Mouse (Mus musculus): ENCODE measurements around the gene Olfr574.

The Olfr574 gene

GRCm38 (mm10) chr7:102948167-102948566 is at the start of gene Olfr574:
Gene Olfr574 (plus strand): TSS chr7:102948467.
- no peak for DNase-seq (ENCODE audit: extremely low spot score, low spot score)

DNA sequence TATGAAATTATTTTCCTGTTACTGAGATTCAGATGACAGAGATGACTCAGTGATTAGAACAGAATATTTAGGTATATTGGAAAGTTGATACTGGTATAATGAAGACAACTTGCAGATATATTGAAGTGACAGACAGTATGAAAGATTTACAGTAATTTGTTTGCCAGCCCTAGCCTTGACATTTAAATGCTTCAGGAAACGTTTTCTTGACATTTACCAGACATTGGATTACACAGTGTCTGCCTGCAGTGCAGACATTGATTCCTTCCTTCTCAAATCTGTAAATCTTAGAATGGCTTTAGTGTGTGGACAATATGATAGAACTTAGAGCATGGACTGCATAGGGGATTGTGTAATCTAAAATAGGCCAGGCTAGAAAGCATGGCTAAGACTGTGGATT is 33.0 kb upstream of the Olfr574 start:
- DNase-seq (ENCODE audit: extremely low spot score, low spot score) = no peak

DNA sequence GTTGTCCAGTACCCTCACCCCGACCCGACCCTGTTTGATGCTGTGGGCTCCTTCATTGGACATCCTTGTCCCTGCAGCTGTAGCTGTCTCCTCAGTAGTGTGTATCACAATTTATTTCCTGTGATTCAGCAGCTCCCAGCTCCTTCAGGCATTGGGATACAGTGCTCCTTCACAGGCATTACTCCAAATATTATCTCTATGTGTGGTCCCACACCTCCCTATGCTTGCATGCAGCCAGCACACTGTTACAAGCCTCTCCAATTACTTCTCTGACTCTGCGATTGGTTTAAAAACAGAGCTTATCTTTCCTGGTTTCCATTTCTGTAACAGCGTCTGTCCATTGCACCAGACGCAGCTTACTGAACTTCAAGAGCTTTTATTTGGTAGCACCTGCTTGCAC is 31.9 kb upstream of the Olfr574 start:
- no peak for DNase-seq (ENCODE audit: extremely low spot score, low spot score)

- DNase-seq (ENCODE audit: extremely low spot score, low spot score) = no peak
Observed at GRCm38 (mm10) chr7:102917032-102917875, 31.0 kb upstream of the Olfr574 start, which contains the start of gene Olfr571. Gene Olfr571 (minus strand): TSS chr7:102917536.

GRCm38 (mm10) chr7:102919632-102920031 is 28.6 kb upstream of the Olfr574 start:
- no peak for DNase-seq (ENCODE audit: extremely low spot score, low spot score)

GRCm38 (mm10) chr7:102924109-102924508 is 24.2 kb upstream of the Olfr574 start, which contains the start of gene Olfr572:
Gene Olfr572 (plus strand): TSS chr7:102924409.
- no peak for DNase-seq (ENCODE audit: extremely low spot score, low spot score)

DNA sequence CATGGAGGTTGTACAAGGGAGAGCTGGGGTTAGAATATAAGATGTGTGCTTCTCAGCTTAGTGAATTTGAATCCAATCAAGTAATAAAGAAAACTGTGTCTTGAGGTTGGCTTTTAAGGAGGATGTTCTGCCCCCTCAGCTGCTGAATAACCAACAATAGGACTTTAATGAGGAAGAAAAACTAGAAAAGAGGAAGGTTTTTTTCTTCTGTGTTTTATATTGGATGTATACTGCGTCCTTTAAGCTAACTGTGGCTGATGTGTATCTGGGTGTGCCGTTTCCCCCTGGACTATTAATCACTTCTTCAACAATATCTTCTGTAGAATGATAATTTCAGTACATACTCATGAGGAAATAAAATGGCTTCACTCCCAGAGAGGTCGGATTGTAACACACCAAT is 21.2 kb upstream of the Olfr574 start:
- no peak for DNase-seq (ENCODE audit: extremely low spot score, low spot score)

GRCm38 (mm10) chr7:102942475-102942874 is 5.8 kb upstream of the Olfr574 start, which contains the start of gene Olfr573-ps1:
Gene Olfr573-ps1 (minus strand): TSS chr7:102942575.
- DNase-seq (ENCODE audit: extremely low spot score, low spot score) = no peak

- DNase-seq (ENCODE audit: extremely low spot score, low spot score) = no peak
Observed at GRCm38 (mm10) chr7:102943417-102943816, 4.8 kb upstream of the Olfr574 start.

DNA sequence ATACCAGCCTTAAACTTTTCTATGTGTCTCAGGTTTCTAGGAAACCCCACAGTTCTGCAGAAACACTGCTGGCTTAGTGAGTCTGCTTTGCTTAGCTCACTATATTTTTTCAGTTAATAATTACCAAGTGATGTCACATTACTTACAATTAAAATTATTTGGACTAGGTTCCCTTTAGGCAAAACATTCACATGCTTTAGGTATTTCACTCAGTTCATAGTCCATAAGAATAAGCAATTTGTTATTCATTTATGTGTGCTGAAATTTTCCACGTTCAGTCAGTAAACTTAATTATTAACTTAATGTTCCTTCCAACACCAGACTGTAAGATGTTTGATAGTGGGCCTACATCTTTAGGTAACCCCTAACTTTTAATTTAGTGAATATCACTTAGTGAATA is 2.5 kb downstream of the Olfr574 start:
- DNase-seq (ENCODE audit: extremely low spot score, low spot score) = no peak

GRCm38 (mm10) chr7:102958137-102958536 is 9.9 kb downstream of the Olfr574 start:
- no peak for DNase-seq (ENCODE audit: extremely low spot score, low spot score)

- no peak for DNase-seq (ENCODE audit: extremely low spot score, low spot score)
Observed at GRCm38 (mm10) chr7:102958593-102958992, 10.3 kb downstream of the Olfr574 start, which contains the start of gene Olfr575. Gene Olfr575 (minus strand): TSS chr7:102958775.

DNA sequence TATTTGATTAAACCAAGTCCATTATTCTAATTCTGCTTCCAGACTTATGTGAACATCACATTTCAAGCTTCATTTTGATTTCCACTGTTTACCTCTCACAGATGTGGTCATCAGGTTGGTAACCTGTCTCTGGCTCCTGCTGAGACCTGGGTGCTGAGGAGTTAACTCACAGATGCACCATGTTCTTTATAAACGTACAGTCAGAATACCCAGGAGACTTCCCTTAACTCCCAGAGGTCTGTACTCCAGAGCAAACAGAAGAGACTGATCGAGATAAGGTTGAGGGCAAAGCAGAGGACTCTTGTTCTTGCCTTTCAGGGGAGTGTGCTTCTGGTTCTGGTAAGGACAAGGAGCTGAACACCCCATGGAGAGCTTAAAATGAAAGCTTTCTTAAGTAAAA is 14.1 kb downstream of the Olfr574 start, which contains the start of gene Olfr576:
Gene Olfr576, plus strand, starts transcription at position 301 of the 400 bp plus-strand sequence.
- no peak for DNase-seq (ENCODE audit: extremely low spot score, low spot score)

GRCm38 (mm10) chr7:102974399-102974798 is 26.1 kb downstream of the Olfr574 start:
- no peak for DNase-seq (ENCODE audit: extremely low spot score, low spot score)

DNA sequence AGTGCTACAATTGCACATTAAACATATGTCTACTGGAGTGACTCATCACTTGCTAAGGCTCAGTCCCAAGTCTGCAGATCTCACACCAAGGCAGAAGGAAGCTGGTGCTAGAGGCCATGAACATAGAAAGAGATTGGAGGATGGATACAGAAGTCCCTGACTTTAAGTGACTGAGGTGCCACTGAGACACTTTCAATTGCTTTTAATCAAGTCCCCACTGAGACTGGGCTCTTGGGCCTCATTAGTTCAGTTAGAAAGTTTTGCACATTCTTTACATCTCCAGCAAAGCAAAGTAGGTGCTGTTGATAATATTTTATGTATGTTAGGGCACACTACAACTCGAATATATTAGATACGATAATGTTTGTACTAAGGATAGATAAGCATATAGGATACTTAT is 27.6 kb downstream of the Olfr574 start, which contains the start of gene Olfr577:
Gene Olfr577, minus strand, starts transcription at position 101 of the 400 bp plus-strand sequence.
- no peak for DNase-seq (ENCODE audit: extremely low spot score, low spot score)

- no peak for DNase-seq (ENCODE audit: extremely low spot score, low spot score)
Observed at GRCm38 (mm10) chr7:102989224-102989623, 41.0 kb downstream of the Olfr574 start, which contains the start of gene Olfr578. Gene Olfr578 (minus strand): TSS chr7:102989324.
